Mouse (Mus musculus): ENCODE measurements at regions not wholly inside any gene's neighbourhood (a gene's known extent, or its start where the extent isn't known, plus 50 kb on each side); places are given as distances from the start of the nearest gene placed in this dataset.

DNA sequence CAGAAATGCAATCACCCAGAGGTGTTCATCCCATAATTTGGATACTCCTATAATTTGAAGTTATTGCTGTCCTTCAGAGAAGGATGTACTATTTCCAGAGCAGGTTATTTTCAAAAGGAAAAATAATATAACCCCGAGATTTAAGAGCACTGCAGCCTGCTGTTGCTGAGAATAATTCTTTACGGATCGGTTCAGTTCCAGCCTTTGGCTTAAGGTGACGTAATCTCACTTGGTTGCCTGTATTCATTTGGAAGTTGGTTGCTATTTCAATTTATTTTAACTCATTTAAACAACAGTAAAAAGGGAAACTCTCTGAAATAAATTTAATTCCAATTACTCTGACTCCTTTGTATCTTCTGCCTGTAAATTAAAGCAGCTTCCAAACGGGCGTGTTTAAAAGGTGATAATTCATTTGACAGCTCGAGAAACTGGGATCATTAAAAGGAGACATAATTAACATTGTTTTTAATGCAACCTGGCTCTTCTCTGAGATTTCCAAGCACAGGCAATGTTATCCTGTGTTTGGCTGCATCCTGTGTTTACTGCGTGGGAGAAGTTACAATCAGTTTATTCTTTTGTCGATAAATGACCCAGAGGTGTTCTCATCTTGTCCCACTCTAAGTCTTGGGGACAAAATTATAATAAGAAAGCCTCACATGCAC is 568.5 kb downstream of the Gm16223 start:
- in situ Hi-C loops (cut with MboI, MseI), result no loop called here

DNA sequence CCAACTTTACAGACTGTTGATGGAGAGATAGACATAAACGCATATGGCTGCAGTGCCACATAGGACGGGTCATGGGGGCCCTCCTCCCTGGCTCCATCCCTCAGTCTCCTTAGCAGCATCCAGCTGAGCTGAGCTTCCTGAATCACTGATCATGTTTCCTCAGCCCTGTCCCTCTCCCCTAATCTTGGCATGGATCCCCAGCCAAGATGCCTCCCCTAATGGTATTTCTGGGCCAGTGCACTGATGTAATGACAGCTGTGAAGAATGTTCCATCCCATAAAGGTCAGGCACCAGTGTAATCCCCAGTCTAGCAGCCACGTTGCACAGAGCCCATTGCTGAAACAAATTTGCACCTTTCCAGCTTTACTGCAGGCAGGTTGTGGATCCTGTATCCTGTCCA is 576.5 kb upstream of the Cpeb2 start:
- in situ Hi-C loops (cut with MboI, MseI), result no loop called here

DNA sequence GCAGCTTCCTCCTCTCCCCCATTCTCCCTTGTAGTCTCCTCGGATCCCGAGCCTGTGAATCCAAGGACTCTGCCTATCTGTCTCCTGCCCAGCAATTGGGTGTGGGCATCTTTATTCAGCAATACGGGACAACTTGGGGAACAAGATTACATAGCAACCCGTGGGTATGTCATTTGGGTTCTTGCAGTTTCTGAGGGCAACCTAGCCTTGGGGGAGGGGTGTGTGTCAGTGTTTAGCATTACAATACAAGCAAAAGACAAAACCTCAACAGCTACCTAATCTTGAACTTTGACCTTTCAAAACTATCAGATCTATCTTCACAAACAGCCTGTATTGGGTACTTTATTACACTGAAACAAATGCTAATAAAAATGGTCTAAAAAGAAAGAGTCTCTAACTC is 573.0 kb upstream of the Cpeb2 start:
- in situ Hi-C loops (cut with MboI, MseI), result no loop called here

DNA sequence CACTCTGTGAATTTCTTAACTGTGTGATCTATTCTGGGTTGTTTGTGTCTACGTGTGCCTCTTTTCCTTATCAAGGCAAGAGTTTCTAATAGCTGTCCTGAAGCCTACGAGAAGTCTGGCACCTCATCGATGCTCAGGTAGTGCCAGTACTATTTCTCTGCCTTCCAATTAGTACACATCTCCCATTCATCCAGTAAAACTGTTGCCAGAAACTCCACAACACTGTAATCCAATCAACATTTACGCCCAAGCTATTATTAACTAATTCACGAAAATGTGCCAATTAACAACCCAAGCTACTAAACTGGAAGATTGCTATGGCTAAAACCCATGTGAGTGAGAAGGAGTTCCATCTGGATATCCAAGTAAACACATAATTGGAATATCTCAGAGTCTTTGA is 553.4 kb upstream of the Cpeb2 start:
- in situ Hi-C loops (cut with MboI, MseI), result no loop called here

DNA sequence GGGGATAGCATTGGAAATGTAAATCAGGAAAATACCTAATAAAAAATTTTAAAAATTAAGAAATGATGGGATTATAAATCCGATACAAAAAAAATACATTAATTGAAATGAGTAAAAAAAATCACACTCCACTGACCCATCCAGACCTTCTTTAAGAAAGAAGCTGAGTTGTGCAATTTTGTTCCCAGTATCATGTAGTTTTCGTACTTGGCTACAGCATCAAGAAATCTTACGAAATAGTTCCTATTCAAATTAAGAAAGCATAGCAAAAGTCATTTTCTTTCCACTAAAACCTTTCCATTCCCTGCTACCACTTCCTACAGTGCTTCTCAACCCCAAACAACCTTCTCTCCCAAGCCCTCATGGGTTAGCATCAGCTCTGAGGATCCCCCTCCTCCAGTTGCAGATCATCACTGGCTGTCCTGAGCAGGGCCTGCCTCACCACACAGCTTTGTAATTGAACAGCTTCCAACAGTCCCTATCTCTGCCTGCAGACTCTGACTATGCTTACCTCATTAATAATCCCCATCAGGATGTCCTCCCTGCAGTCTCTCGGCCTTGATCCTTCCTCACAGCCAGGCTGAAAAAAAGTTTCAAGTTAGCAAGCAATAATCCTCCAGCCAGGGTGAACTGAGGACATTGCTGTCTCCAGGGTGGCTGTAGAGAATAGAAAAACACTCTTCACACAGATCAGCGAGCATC is 547.5 kb upstream of the Cpeb2 start:
- in situ Hi-C loops (cut with MboI, MseI), result no loop called here

DNA sequence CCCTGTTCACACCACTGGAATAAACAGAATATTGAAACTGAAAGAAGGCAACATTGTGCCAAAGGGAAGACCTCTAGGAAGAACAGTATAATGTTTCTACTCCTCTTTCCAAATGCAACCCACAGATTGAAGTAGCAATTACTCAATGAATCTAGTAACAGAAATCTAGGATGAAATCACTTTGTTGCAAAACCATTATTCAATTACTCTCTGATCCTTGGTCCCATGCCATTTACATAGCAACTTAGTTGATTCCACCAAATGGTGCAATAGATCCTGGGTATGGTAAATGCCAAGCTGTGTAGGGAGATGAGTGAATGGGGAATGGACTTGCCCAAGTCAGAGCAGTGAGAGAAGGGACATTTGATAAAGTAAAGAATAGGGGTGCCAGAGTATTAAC is 545.8 kb upstream of the Cpeb2 start:
- in situ Hi-C loops (cut with MboI, MseI), result no loop called here
